Mouse (Mus musculus): ENCODE data around the gene Gatad2a. TPM values are rescaled to one million over a fixed set of nuclear protein-coding genes. Genes with fewer than 3 reads are reported as not detected.

Gatad2a gene
- 80.7 and 92.7 TPM in 2 replicates for polyA plus RNA-seq (2014; fragmentation: Nextera tagmentation; extraction: Ambion mirVana)

DNA sequence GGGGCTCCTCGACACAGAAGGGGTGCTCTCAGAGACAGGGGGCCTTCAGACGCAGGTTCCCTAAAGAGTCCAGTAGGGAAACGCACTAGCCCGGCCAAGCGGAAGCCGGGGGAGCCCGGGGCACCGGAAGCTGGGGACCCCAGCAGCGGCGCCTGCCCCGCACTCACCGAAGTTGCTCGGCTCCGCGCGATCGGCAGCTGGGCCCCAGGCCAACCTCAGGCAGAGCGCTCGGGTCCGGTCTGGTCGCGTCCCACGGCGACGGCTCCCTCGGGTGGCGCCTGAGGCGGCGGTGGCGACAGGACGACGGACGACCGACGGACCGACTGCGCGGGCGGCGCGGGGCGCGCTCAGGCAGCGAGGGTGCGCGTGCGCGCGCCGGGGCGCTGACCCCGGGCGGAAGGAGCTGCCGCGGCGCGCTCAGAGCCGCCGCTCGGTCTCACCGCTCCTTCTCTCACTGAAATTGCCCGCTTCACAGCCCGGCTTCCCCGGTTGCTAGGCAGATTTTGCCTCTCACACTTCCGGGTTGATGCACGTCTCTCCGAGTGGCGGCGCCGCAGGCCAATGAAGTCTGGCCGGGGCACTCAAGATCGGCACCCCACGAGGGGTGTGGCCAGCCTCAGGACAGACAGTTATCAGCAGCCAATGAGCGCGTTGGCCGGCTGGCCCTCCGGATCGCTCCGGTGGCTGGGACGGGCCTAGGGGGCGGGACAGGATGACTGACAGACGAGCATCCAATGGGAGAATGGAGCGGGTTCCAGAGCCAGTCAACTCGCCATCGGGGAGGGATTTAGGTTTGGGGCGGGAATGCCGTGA is at the start of gene Gatad2a:
TSS of gene Gatad2a (minus strand) at position 609 of the 813 bp plus-strand sequence.
- no peaks in the 10 kb centered on the region for H3K36me3 ChIP-seq (ENCODE audit: control insufficient read depth, insufficient read depth, low read length)
- no peaks in the 10 kb centered on the region for H3K27me3 ChIP-seq (ENCODE audit: control insufficient read depth, insufficient read depth, low read length)
- ATAC-seq (ENCODE audit: insufficient read depth, low FRiP score, low TSS enrichment), result peak; percentile 100
- DNase-seq (ENCODE audit: low spot score), result peak; percentile 99
- H3K4me3 ChIP-seq (ENCODE audit: low read depth, low read length), result peak within 1 kb of the TSS; percentile 92
- H3K9me3 ChIP-seq (ENCODE audit: control insufficient read depth, low read length), result no peaks in the 10 kb centered on the region
- 0 out of 2 replicates have a peak, but pooled peaks cover 2% of the 10 kb centered on the region for H3K4me1 ChIP-seq (ENCODE audit: control insufficient read depth, insufficient read depth, low read length)
- H3K27ac ChIP-seq (ENCODE audit: low read depth, low read length), result peak within 1 kb of the TSS; percentile 95
- H3K4me2 ChIP-seq (ENCODE audit: low read depth), result peak within 1 kb of the TSS; percentile 91
- under 1% methylated on average over 79 of the region's 87 CpGs for WGBS
- H3K9ac ChIP-seq (ENCODE audit: low read length), result peak within 1 kb of the TSS; percentile 76

DNA sequence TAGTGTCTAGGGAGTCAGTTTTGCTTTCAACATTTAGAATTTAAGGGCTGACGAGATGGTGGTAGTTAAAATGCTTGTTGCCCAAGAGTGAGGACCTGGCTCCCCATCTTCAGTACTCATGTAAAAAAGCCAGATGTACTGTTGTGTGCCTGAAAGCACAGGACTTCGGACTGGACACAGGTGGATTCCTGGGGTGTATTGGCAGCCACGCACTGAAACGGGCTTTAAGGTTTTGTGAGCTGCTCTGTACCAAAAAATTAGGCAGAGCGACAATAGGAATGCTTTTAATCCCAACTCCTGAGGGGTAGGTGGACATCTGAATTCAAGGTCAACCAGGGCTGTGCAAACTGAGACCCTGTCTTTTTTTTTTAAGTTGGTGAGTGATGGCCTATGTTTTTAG is 47.8 kb upstream of the Gatad2a start:
- peak overlapping the region; percentile 91 for H3K4me2 ChIP-seq (ENCODE audit: low read depth)
- no peak overlapping the region for H3K27ac ChIP-seq (ENCODE audit: low read depth, low read length)
- peaks cover 19% of the 10 kb centered on the region for H3K4me1 ChIP-seq (ENCODE audit: control insufficient read depth, insufficient read depth, low read length)
- no peaks in the 10 kb centered on the region for H3K36me3 ChIP-seq (ENCODE audit: control insufficient read depth, insufficient read depth, low read length)
- H3K9ac ChIP-seq (ENCODE audit: low read length), result no peak overlapping the region
- peak overlapping the region; percentile 92 for H3K4me3 ChIP-seq (ENCODE audit: low read depth, low read length)
- H3K9me3 ChIP-seq (ENCODE audit: control insufficient read depth, low read length), result no peaks in the 10 kb centered on the region
- no peak for DNase-seq (ENCODE audit: low spot score)
- 88% methylated on average over 5 of the region's 5 CpGs for WGBS
- no peaks in the 10 kb centered on the region for H3K27me3 ChIP-seq (ENCODE audit: control insufficient read depth, insufficient read depth, low read length)
- no peak for ATAC-seq (ENCODE audit: insufficient read depth, low FRiP score, low TSS enrichment)

DNA sequence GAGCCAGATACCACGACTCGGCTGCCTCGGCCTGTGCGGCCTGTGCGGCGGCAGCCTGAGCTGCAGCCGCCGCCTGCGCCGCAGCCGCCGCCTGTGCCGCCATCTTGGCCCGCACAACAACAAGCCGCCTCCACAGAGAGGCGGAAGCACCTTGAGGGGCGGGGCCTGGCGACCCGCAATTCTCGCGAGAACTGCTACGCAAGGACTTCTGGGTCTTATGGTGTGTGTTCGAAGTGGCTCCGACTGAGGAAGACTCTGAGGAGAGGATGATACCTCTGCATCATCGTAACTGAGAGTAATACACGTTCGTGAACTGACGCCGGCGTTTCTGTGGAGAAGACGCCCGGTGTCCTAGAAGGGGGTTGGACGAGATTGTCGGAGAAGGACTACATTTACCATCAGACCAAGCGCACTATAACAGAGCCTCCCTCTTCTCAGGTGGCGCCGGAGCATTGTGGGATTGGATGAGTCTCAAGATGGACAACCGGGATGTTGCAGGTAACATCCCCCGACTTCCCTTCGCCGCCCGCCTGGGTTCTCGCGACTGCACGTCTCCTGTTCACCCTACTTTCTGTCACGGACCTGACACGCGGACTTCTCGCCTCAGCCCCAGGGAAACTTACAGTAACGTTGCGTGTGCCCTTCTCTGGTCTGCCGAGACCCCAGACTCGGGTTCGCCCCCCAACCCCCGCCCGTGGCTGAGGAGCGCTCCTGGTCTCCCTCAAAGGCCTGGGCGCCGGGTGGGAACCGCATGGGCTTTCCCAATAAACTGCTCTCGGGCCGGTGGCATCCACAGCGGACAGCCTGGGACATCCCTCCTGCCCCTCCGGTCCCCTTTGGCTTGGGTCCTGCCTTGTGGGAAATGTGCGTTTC is 46.6 kb upstream of the Gatad2a start, which contains the start of the genes Mau2 and Sugp1:
TSS of gene Mau2 (minus strand) at position 152 of the 873 bp plus-strand sequence.
TSS of gene Sugp1 (plus strand) at position 231 of the 873 bp plus-strand sequence.
- no peaks in the 10 kb centered on the region for H3K9me3 ChIP-seq (ENCODE audit: control insufficient read depth, low read length)
- peak within 1 kb of the TSS; percentile 85 for H3K9ac ChIP-seq (ENCODE audit: low read length)
- H3K27ac ChIP-seq (ENCODE audit: low read depth, low read length), result peak within 1 kb of the TSS; percentile 45; the same call in 1 of the 2 replicates
- H3K27me3 ChIP-seq (ENCODE audit: control insufficient read depth, insufficient read depth, low read length), result no peaks in the 10 kb centered on the region
- ATAC-seq (ENCODE audit: insufficient read depth, low FRiP score, low TSS enrichment), result peak; percentile 97
- WGBS, result under 1% methylated on average over 65 of the region's 65 CpGs
- peak within 1 kb of the TSS; percentile 91 for H3K4me2 ChIP-seq (ENCODE audit: low read depth)
- peak within 1 kb of the TSS; percentile 92 for H3K4me3 ChIP-seq (ENCODE audit: low read depth, low read length)
- no peaks in the 10 kb centered on the region for H3K36me3 ChIP-seq (ENCODE audit: control insufficient read depth, insufficient read depth, low read length)
- DNase-seq (ENCODE audit: low spot score), result peak; percentile 97
- H3K4me1 ChIP-seq (ENCODE audit: control insufficient read depth, insufficient read depth, low read length), result peaks cover 19% of the 10 kb centered on the region

DNA sequence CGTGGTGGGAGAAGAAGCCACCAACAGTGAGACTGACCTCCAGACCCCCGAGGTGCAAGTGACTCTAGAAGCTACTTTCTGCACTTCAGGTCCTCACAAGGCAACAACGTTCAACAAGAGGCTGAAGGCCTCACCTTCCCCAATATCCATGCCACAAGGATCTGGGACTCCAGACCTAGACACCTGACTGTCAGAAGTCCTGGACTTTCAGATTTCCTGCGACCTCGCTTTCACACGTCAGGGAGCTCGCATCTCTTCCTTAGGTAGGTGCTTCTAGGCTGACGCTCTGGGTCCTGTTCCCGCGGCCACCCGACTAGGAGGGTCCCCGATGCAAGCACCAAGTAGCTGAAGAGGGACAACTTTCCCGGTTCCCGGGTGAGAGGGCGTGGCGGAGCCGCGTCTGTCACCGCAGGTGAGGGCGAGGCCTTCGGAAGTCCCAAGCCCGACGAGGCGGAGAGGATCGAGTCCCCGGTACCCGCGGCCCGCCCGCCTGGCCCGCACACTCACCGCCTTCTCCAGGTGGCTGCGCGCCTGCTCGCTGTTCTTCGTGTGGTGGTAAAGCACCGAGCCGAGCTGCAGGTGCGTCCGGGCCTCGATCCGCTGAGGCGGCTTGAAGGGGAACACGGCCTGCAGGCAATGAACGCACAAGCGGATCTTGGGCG is 45.8 kb upstream of the Gatad2a start:
- Histone ChIP-seq H3K4me1 (ENCODE audit: control insufficient read depth, insufficient read depth, low read length) (peaks cover 19% of the 10 kb centered on the region), H3K36me3 (ENCODE audit: control insufficient read depth, insufficient read depth, low read length) (no peaks in the 10 kb centered on the region), H3K27ac (ENCODE audit: low read depth, low read length) (0 out of 2 replicates have a peak overlapping the region, but pooled peaks have one; percentile 45), H3K27me3 (ENCODE audit: control insufficient read depth, insufficient read depth, low read length) (no peaks in the 10 kb centered on the region), H3K9me3 (ENCODE audit: control insufficient read depth, low read length) (no peaks in the 10 kb centered on the region), H3K4me2 (ENCODE audit: low read depth) (peak overlapping the region; percentile 89), H3K9ac (ENCODE audit: low read length) (peak overlapping the region; percentile 85), H3K4me3 (ENCODE audit: low read depth, low read length) (peak overlapping the region; percentile 92)
- ATAC-seq (ENCODE audit: insufficient read depth, low FRiP score, low TSS enrichment), result peak; percentile 24; the same call in 1 of the 2 replicates
- WGBS, result 2% methylated on average over 44 of the region's 47 CpGs
- DNase-seq (ENCODE audit: low spot score), result no peak

DNA sequence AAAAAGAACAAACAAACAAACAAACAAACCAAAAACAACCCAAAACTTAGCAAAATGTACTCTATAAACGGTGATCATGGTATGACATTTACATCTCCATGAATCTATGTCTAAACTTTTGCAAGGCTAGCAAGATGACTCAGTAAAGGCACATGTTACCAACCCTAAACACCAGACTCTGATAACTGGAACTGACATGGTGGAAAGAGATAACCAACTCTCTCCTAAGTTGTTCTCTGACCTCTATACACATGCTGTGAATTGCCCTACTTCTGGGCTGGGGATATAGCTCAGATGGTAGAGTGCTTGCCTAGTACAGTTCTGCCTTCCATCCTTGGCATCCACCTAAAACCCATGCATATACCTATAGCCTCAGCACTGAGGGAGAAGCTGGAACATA is 41.8 kb upstream of the Gatad2a start:
- Histone ChIP-seq H3K4me1 (ENCODE audit: control insufficient read depth, insufficient read depth, low read length) (peaks cover 12% of the 10 kb centered on the region; the same call in 1 of the 2 replicates), H3K27me3 (ENCODE audit: control insufficient read depth, insufficient read depth, low read length) (no peaks in the 10 kb centered on the region), H3K36me3 (ENCODE audit: control insufficient read depth, insufficient read depth, low read length) (no peaks in the 10 kb centered on the region), H3K4me3 (ENCODE audit: low read depth, low read length) (no peak overlapping the region), H3K4me2 (ENCODE audit: low read depth) (no peak overlapping the region), H3K9me3 (ENCODE audit: control insufficient read depth, low read length) (no peaks in the 10 kb centered on the region), H3K9ac (ENCODE audit: low read length) (no peak overlapping the region), H3K27ac (ENCODE audit: low read depth, low read length) (no peak overlapping the region)
- ATAC-seq (ENCODE audit: insufficient read depth, low FRiP score, low TSS enrichment) (no peak), DNase-seq (ENCODE audit: low spot score) (no peak)
- WGBS, result 94% methylated on average over 1 of the region's 1 CpGs

DNA sequence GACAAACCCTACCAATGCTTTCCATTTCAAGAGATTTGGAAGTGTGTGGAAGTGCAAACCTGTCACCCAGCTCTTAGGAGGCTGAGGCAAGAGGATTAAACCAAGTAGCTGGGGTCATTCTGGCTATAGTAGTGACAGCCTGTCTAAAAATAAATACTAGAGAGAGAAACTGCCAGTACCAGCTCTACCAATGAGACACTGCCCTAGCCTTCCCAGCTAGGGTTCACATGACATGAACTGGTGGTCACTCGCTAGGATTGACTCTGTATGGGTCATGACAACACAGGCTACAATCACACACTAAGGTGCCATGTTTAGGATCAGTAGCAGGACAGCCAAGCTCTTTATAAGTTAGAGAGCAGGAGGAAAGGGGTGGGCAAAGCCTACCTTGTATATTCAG is 34.1 kb upstream of the Gatad2a start:
- H3K36me3 ChIP-seq (ENCODE audit: control insufficient read depth, insufficient read depth, low read length), result peaks cover 38% of the 10 kb centered on the region
- WGBS, result 96% methylated on average over 1 of the region's 1 CpGs
- no peak for ATAC-seq (ENCODE audit: insufficient read depth, low FRiP score, low TSS enrichment)

DNA sequence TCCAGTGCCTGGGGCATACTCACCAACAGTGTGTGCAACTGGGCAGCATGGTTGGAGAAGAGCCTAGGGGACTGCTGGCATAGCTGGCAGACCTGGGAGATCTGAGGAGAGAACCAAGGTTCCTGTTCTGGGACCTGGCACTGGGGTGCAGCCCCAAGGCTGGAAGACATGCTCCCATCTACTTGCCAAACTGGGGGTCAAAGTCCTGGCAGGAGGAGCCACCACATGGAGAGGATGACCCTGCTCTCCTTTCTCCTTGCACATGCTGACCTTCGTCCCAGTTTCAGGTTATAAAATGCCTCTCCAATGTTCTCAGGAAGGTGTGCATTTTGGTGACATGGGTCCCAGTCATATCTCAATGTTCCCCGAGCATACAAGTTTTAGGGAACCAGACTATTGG is 30.0 kb upstream of the Gatad2a start:
- Histone ChIP-seq H3K4me2 (ENCODE audit: low read depth) (no peak overlapping the region), H3K36me3 (ENCODE audit: control insufficient read depth, insufficient read depth, low read length) (peaks cover 57% of the 10 kb centered on the region), H3K4me1 (ENCODE audit: control insufficient read depth, insufficient read depth, low read length) (no peaks in the 10 kb centered on the region), H3K4me3 (ENCODE audit: low read depth, low read length) (no peak overlapping the region), H3K27ac (ENCODE audit: low read depth, low read length) (no peak overlapping the region), H3K27me3 (ENCODE audit: control insufficient read depth, insufficient read depth, low read length) (no peaks in the 10 kb centered on the region), H3K9me3 (ENCODE audit: control insufficient read depth, low read length) (no peaks in the 10 kb centered on the region), H3K9ac (ENCODE audit: low read length) (no peak overlapping the region)
- no peak for DNase-seq (ENCODE audit: low spot score)
- ATAC-seq (ENCODE audit: insufficient read depth, low FRiP score, low TSS enrichment), result no peak
- WGBS, result 98% methylated on average over 2 of the region's 2 CpGs

More for the DNA sequence above, 34.1 kb upstream of the Gatad2a start:
- H3K4me2 ChIP-seq (ENCODE audit: low read depth), result no peak overlapping the region
- no peak overlapping the region for H3K27ac ChIP-seq (ENCODE audit: low read depth, low read length)
- no peak for DNase-seq (ENCODE audit: low spot score)
- H3K9me3 ChIP-seq (ENCODE audit: control insufficient read depth, low read length), result no peaks in the 10 kb centered on the region
- no peak overlapping the region for H3K4me3 ChIP-seq (ENCODE audit: low read depth, low read length)
- H3K4me1 ChIP-seq (ENCODE audit: control insufficient read depth, insufficient read depth, low read length), result no peaks in the 10 kb centered on the region
- H3K27me3 ChIP-seq (ENCODE audit: control insufficient read depth, insufficient read depth, low read length), result no peaks in the 10 kb centered on the region
- H3K9ac ChIP-seq (ENCODE audit: low read length), result no peak overlapping the region

DNA sequence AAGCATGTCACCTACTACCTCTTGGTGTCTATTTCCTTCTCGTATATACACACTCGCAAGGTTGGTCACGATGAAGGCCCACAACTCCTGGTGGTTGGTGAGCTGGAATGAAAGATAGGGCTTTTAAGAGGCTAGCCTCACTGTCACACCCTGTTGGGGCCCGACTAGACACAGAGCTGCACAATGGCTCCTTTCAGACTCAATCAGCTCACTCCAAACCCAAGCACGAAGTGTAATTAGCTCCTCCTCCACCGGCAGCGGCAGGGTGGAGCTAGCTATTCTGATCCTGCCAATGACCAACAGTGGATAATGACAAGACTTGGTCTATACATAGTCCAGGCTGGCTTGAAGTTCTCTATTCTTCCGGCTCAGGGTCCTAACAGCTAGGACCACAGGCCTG is 27.4 kb upstream of the Gatad2a start:
- no peak overlapping the region for H3K27ac ChIP-seq (ENCODE audit: low read depth, low read length)
- H3K9ac ChIP-seq (ENCODE audit: low read length), result no peak overlapping the region
- ATAC-seq (ENCODE audit: insufficient read depth, low FRiP score, low TSS enrichment), result no peak
- no peaks in the 10 kb centered on the region for H3K9me3 ChIP-seq (ENCODE audit: control insufficient read depth, low read length)
- no peak overlapping the region for H3K4me2 ChIP-seq (ENCODE audit: low read depth)
- 75% methylated on average over 8 of the region's 8 CpGs for WGBS
- H3K4me3 ChIP-seq (ENCODE audit: low read depth, low read length), result no peak overlapping the region
- peaks cover 48% of the 10 kb centered on the region for H3K36me3 ChIP-seq (ENCODE audit: control insufficient read depth, insufficient read depth, low read length)
- DNase-seq (ENCODE audit: low spot score), result no peak
- H3K4me1 ChIP-seq (ENCODE audit: control insufficient read depth, insufficient read depth, low read length), result no peaks in the 10 kb centered on the region
- no peaks in the 10 kb centered on the region for H3K27me3 ChIP-seq (ENCODE audit: control insufficient read depth, insufficient read depth, low read length)
